ENCODE assay signal across 9 mouse cellular contexts in genomic region chr8:125416146-125416545, GRCm38 (mm10).
A peak's percentile ranks its signal among the peaks of the same experiment; 100 is the strongest.
DNase-seq lines count a peak whose midpoint lies in the region; ATAC-seq and TF ChIP-seq lines count a peak whose summit lies in the region.
"Had no signal": no experiment of that assay in that cellular context is flagged by ENCODE, and none has a peak within 500 bp of the region (broad histone marks: within the 10 kb centered on the region; RNA-seq: fewer than 3 reads in every experiment).

No protein-coding gene starts in this region.

- no peaks in the 10 kb centered on the region for H3K27me3 ChIP-seq in heart, embryonic 10.5 days (ENCODE audit: insufficient read depth, poor library complexity, severe bottlenecking)
- no peaks in the 10 kb centered on the region for H3K27me3 ChIP-seq in heart, embryonic 12.5 days (replicated peaks)
- H3K27me3 ChIP-seq in liver, postnatal 0 days (ENCODE audit: insufficient read depth, low read length), result no peaks in the 10 kb centered on the region
- H3K27me3 ChIP-seq in embryonic facial prominence, embryonic 10.5 days (replicated peaks; ENCODE audit: low read depth, poor library complexity, severe bottlenecking), result no peaks in the 10 kb centered on the region
- H3K27me3 ChIP-seq: midbrain, embryonic 12.5 days had no signal

- ATAC-seq in heart, embryonic 12.5 days (ENCODE audit: insufficient number of reproducible peaks, low FRiP score), result no peak
- peak; percentile 67; the same call in 1 of the 2 replicates for ATAC-seq in liver, postnatal 0 days
- peak; percentile 56 for ATAC-seq in megakaryocyte, adult 5-6 weeks (ENCODE audit: poor library complexity, severe bottlenecking)

- peaks cover 54% of the 10 kb centered on the region for H3K4me1 ChIP-seq in heart, embryonic 10.5 days
- peaks cover 28% of the 10 kb centered on the region for H3K4me1 ChIP-seq in heart, embryonic 12.5 days (replicated peaks)
- H3K4me1 ChIP-seq in liver, postnatal 0 days (ENCODE audit: insufficient read depth), result no peaks in the 10 kb centered on the region
- H3K4me1 ChIP-seq in embryonic facial prominence, embryonic 10.5 days, result peaks cover 28% of the 10 kb centered on the region

- no peak for TF ChIP-seq EP300 in liver, postnatal 0 days (IDR thresholded peaks at IDR 0.05; ENCODE audit: low read depth)

- intact Hi-C loops in gastrocnemius, adult 2 months (cut with DNase I), result no loop called here

- H3K4me3 ChIP-seq in heart, embryonic 10.5 days, result no peak overlapping the region
- H3K4me3 ChIP-seq in heart, embryonic 12.5 days, result no peak overlapping the region
- H3K4me3 ChIP-seq in liver, postnatal 0 days (ENCODE audit: low read depth, low read length), result no peak overlapping the region
- no peak overlapping the region for H3K4me3 ChIP-seq in embryonic facial prominence, embryonic 10.5 days
- H3K4me3 ChIP-seq in gastrocnemius, adult 2 months, result no peak overlapping the region
- H3K4me3 ChIP-seq: midbrain, embryonic 12.5 days had no signal

- no peaks in the 10 kb centered on the region for H3K9me3 ChIP-seq in heart, embryonic 10.5 days
- H3K9me3 ChIP-seq in heart, embryonic 12.5 days (replicated peaks), result no peaks in the 10 kb centered on the region
- no peaks in the 10 kb centered on the region for H3K9me3 ChIP-seq in liver, postnatal 0 days (ENCODE audit: low read length)
- no peaks in the 10 kb centered on the region for H3K9me3 ChIP-seq in embryonic facial prominence, embryonic 10.5 days
- H3K9me3 ChIP-seq: midbrain, embryonic 12.5 days had no signal

- no peak overlapping the region for H3K4me2 ChIP-seq in heart, embryonic 12.5 days
- no peak overlapping the region for H3K4me2 ChIP-seq in liver, postnatal 0 days (ENCODE audit: low read depth, low read length)
- H3K4me2 ChIP-seq: midbrain, embryonic 12.5 days had no signal

- TF ChIP-seq CTCF in liver, postnatal 0 days (IDR thresholded peaks at IDR 0.05; ENCODE audit: low read depth), result no peak
- TF ChIP-seq CTCF in gastrocnemius, adult 2 months (IDR thresholded peaks at IDR 0.05), result no peak

- H3K27ac ChIP-seq in heart, embryonic 10.5 days, result 0 out of 2 replicates have a peak overlapping the region, but pooled peaks have one; percentile 29
- H3K27ac ChIP-seq in heart, embryonic 12.5 days (ENCODE audit: poor library complexity, severe bottlenecking), result no peak overlapping the region
- H3K27ac ChIP-seq in liver, postnatal 0 days (ENCODE audit: low read depth), result no peak overlapping the region
- H3K27ac ChIP-seq in embryonic facial prominence, embryonic 10.5 days (replicated peaks), result 0 out of 2 replicates have a peak overlapping the region, but pooled peaks have one; percentile 24
- H3K27ac ChIP-seq in gastrocnemius, adult 2 months, result no peak overlapping the region
- H3K27ac ChIP-seq: midbrain, embryonic 12.5 days had no signal

- WGBS in heart, embryonic 10.5 days, result 62% methylated on average over 6 of the region's 6 CpGs
- 64% methylated on average over 6 of the region's 6 CpGs for WGBS in heart, embryonic 12.5 days
- 49% methylated on average over 6 of the region's 6 CpGs for WGBS in liver, postnatal 0 days (ENCODE audit: insufficient replicate concordance)
- WGBS in embryonic facial prominence, embryonic 10.5 days, result 85% methylated on average over 6 of the region's 6 CpGs

- peaks cover 56% of the 10 kb centered on the region for H3K36me3 ChIP-seq in heart, embryonic 10.5 days
- H3K36me3 ChIP-seq in heart, embryonic 12.5 days, result peaks cover 35% of the 10 kb centered on the region
- H3K36me3 ChIP-seq in liver, postnatal 0 days (replicated peaks; ENCODE audit: insufficient read depth, low read length), result no peaks in the 10 kb centered on the region
- H3K36me3 ChIP-seq in embryonic facial prominence, embryonic 10.5 days (replicated peaks), result peaks cover 22% of the 10 kb centered on the region

- DNase-seq in heart, embryonic 10.5 days (ENCODE audit: low spot score), result no peak
- peak; percentile 42 for DNase-seq in liver, postnatal 0 days
- no peak for DNase-seq in liver
- no peak for DNase-seq in embryonic facial prominence, embryonic 10.5 days (ENCODE audit: low spot score)
- no peak for DNase-seq in gastrocnemius, adult 2 months
- DNase-seq in cerebellum, adult 8-10 months, result no peak

- no peak overlapping the region for H3K9ac ChIP-seq in heart, embryonic 12.5 days
- no peak overlapping the region for H3K9ac ChIP-seq in liver, postnatal 0 days (replicated peaks)
- H3K9ac ChIP-seq: midbrain, embryonic 12.5 days had no signal

Comparison
In these comparisons a context has a peak if more than half of its experiments do, and no peak if none do; other contexts are left out.
1. H3K27ac ChIP-seq: peak in heart, embryonic 10.5 days (single experiment) and embryonic facial prominence, embryonic 10.5 days (single experiment); none in heart, embryonic 12.5 days (single experiment), liver, postnatal 0 days (single experiment) and gastrocnemius, adult 2 months (single experiment).